ENCODE assay signal across 15 mouse cellular contexts in genomic region chr11:52692701-52693100, GRCm38 (mm10).
"Had no signal": no experiment of that assay in that cellular context is flagged by ENCODE, and none has a peak within 500 bp of the region (broad histone marks: within the 10 kb centered on the region; RNA-seq: fewer than 3 reads in every experiment).

No protein-coding gene starts in this region.

- H3K4me2 ChIP-seq: neural tube, embryonic 15.5 days; stomach, embryonic 15.5 days had no signal

- H3K4me1 ChIP-seq: stomach, embryonic 15.5 days had no signal

- H3K9me3 ChIP-seq: neural tube, embryonic 15.5 days; stomach, embryonic 15.5 days had no signal

- H3K27me3 ChIP-seq: neural tube, embryonic 15.5 days; stomach, embryonic 15.5 days had no signal

- DNase-seq: retina, postnatal 1 day; right cerebral cortex, adult 18-20 months; right cerebral cortex, postnatal 14 days; right cerebral cortex, postnatal 25 days; right cerebral cortex, postnatal 4 days; spleen, adult 18-20 months; thymus, adult 18-20 months; thymus, adult 2 months; thymus, postnatal 14 days; thymus, postnatal 25 days; thymus, postnatal 36 days; thymus, postnatal 4 days had no signal

- H3K36me3 ChIP-seq: neural tube, embryonic 15.5 days; stomach, embryonic 15.5 days had no signal

- H3K4me3 ChIP-seq: neural tube, embryonic 15.5 days; stomach, embryonic 15.5 days had no signal

- H3K9ac ChIP-seq: neural tube, embryonic 15.5 days; stomach, embryonic 15.5 days had no signal

- H3K27ac ChIP-seq: neural tube, embryonic 15.5 days; stomach, embryonic 15.5 days; stomach, postnatal 0 days had no signal
